Mouse (Mus musculus) bone marrow, adult 2 months (tissue): ENCODE data around the gene Cadps.

Experiments used
- CTCF ChIP-seq: fragments of 200-500 bp; IDR thresholded peaks from 2 replicates; pipeline ENCODE4 v1.5.1; 2011; ENCODE audit warnings: low read length, control low read depth; ENCODE audit not compliant: control insufficient read depth, insufficient read depth
- POLR2A ChIP-seq: fragments of 200-500 bp; IDR thresholded peaks from 2 replicates; pipeline ENCODE4 v1.6.1; 2011; ENCODE audit warnings: low read depth, mild to moderate bottlenecking, control low read depth, low read length, borderline replicate concordance; ENCODE audit not compliant: control insufficient read depth

DNA sequence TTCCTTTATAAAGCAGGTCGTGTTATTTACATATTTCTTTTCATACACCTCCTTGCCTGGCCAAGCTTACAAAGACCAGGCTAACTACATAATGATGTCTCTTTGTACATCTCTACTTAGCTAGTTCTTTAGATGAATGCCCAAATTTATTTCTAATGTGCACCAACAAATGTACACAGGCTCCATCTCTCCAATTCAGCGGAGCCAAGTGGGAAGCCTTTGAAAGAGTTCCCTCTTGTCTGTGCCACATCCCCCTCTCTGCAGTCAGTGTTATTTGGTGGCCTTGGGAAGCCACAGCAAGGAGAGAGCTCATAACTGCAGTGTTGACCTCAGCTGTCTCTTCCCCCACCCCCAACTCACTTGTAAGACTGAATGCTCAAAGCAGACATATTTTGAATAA is 428.6 kb downstream of the Cadps start:
- TF ChIP-seq CTCF (no peak), POLR2A (no peak)
